Mouse (Mus musculus): Measurements from ENCODE around the gene Tbc1d4.

Tbc1d4 gene

GRCm38 (mm10) chr14:101437925-101438324 lies 171.1 kb downstream of the Tbc1d4 start:
- DNase-seq (ENCODE audit: extremely low read depth, low read depth, low spot score): no peak

GRCm38 (mm10) chr14:101430536-101430935 lies 178.5 kb downstream of the Tbc1d4 start:
- no peak for DNase-seq (ENCODE audit: extremely low read depth, low read depth, low spot score)

GRCm38 (mm10) chr14:101428805-101429516 lies 180.0 kb downstream of the Tbc1d4 start:
- DNase-seq (ENCODE audit: extremely low read depth, low read depth, low spot score): no peak

- DNase-seq (ENCODE audit: extremely low read depth, low read depth, low spot score): no peak
Measured at GRCm38 (mm10) chr14:101417679-101418078, 191.3 kb downstream of the Tbc1d4 start.

Data from fat pad, adult 2 months (tissue).